Mouse (Mus musculus): ENCODE data around the gene Pin1. TPM values are rescaled to one million over a fixed set of nuclear protein-coding genes. Genes with fewer than 3 reads are reported as not detected.

Gene Pin1
- polyA plus RNA-seq, 1 experiment from 2014 or later: 50.8 TPM

DNA sequence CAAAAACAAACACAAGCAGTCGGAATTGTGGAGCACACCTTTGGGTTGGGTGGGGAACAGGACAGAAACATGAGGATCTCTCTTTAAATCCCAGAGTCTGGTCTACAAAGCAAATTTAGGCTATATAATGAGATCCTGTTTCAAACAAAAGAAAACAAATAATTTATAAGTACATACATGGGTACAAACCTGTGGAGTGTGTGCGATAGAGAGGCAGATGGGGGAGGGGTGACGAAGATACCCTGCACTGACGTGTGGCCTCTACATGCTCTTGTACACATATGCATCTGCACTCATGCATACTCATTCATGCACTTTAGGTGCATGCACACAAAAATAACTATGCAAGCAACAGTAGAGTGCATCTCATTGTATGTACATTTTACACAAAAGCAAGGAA lies 12.4 kb upstream of the Pin1 start:
- Histone ChIP-seq H3K27me3 (no peaks in the 10 kb centered on the region), H3K9ac (no peak overlapping the region), H3K4me3 (no peak overlapping the region), H3K36me3 (peaks cover 14% of the 10 kb centered on the region), H3K9me3 (no peaks in the 10 kb centered on the region), H3K4me2 (replicated peaks) (no peak overlapping the region), H3K27ac (no peak overlapping the region), H3K4me1 (peaks cover 14% of the 10 kb centered on the region)
- ATAC-seq (ENCODE audit: insufficient number of reproducible peaks, insufficient read depth, low FRiP score, low TSS enrichment): no peak
- 90% methylated on average over 4 of the region's 4 CpGs for WGBS

- peak overlapping the region; percentile 58 for H3K9ac ChIP-seq
- H3K4me1 ChIP-seq: peaks cover 14% of the 10 kb centered on the region
- no peaks in the 10 kb centered on the region for H3K9me3 ChIP-seq
- peaks cover 20% of the 10 kb centered on the region for H3K36me3 ChIP-seq
- no peak for ATAC-seq (ENCODE audit: insufficient number of reproducible peaks, insufficient read depth, low FRiP score, low TSS enrichment)
- no peaks in the 10 kb centered on the region for H3K27me3 ChIP-seq
- no peak overlapping the region for H3K27ac ChIP-seq
- WGBS: 26% methylated on average over 6 of the region's 6 CpGs
- peak overlapping the region; percentile 97 for H3K4me2 ChIP-seq (replicated peaks)
- H3K4me3 ChIP-seq: peak overlapping the region; percentile 95
Observed at GRCm38 (mm10) chr9:20641501-20641900, 10.4 kb upstream of the Pin1 start.

DNA sequence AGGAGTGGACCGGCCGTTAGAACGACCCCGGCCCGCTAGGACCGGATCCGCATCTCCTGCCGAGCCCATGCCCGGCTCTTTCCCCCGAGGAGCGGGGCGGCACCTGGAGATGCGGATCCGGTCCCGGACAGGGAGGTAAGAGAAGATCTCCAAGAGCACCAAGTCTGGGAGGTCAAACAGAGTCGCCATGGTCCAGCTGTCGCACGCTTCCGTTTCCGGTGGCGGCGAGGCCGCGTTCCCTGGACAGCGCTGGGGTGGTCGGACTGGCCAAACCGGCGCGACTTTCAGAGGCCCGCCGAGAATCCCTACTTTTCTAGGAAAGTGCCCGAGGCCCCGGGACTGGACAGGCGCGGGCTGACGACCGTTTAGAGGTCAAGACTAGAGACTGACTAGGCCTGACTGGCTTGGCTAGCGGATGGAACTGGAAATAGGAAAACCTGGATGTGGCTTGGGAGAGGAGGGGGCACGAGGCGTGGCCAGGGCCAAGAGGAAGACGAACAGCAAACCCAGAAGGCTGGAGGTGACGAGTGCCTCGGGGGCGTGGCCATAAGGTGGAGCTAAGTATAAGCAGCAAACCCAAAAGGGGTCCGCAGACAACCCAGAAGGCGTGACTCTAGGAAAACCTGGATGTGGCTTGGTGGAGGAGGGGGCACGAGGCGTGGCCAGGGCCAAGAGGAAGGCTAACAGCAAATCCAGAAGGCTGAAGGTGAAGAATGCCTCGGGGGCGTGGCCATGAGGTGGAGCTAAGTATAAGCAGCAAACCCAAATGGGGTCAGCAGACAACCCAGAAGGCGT lies 9.6 kb upstream of the Pin1 start, which contains the start of gene Ubl5:
TSS of gene Ubl5 (plus strand) at position 778 of the 795 bp plus-strand sequence.
- Histone ChIP-seq H3K27ac (peak within 1 kb of the TSS; percentile 92), H3K4me2 (replicated peaks) (peak within 1 kb of the TSS; percentile 97), H3K9me3 (no peaks in the 10 kb centered on the region), H3K4me1 (peaks cover 14% of the 10 kb centered on the region), H3K27me3 (no peaks in the 10 kb centered on the region), H3K9ac (peak within 1 kb of the TSS; percentile 58), H3K4me3 (peak within 1 kb of the TSS; percentile 95), H3K36me3 (peaks cover 28% of the 10 kb centered on the region)
- ATAC-seq (ENCODE audit: insufficient number of reproducible peaks, insufficient read depth, low FRiP score, low TSS enrichment): peak; percentile 89
- WGBS: under 1% methylated on average over 51 of the region's 51 CpGs

- H3K4me2 ChIP-seq (replicated peaks): peak overlapping the region; percentile 97
- ATAC-seq (ENCODE audit: insufficient number of reproducible peaks, insufficient read depth, low FRiP score, low TSS enrichment): peak; percentile 81
- H3K27ac ChIP-seq: peak overlapping the region; percentile 92
- H3K36me3 ChIP-seq: peaks cover 28% of the 10 kb centered on the region
- H3K4me1 ChIP-seq: peaks cover 14% of the 10 kb centered on the region
- H3K27me3 ChIP-seq: no peaks in the 10 kb centered on the region
- WGBS: under 1% methylated on average over 30 of the region's 30 CpGs
- peak overlapping the region; percentile 95 for H3K4me3 ChIP-seq
- H3K9ac ChIP-seq: peak overlapping the region; percentile 58
- no peaks in the 10 kb centered on the region for H3K9me3 ChIP-seq
Observed at GRCm38 (mm10) chr9:20642896-20643466, 8.9 kb upstream of the Pin1 start.

GRCm38 (mm10) chr9:20643781-20644180 lies 8.1 kb upstream of the Pin1 start:
- Histone ChIP-seq H3K36me3 (peaks cover 22% of the 10 kb centered on the region), H3K4me2 (replicated peaks) (peak overlapping the region; percentile 97), H3K9me3 (no peaks in the 10 kb centered on the region), H3K4me1 (peaks cover 14% of the 10 kb centered on the region), H3K27me3 (no peaks in the 10 kb centered on the region), H3K9ac (peak overlapping the region; percentile 58), H3K27ac (no peak overlapping the region; the same call in 1 of the 2 replicates), H3K4me3 (peak overlapping the region; percentile 95)
- no peak for ATAC-seq (ENCODE audit: insufficient number of reproducible peaks, insufficient read depth, low FRiP score, low TSS enrichment)
- WGBS: 9% methylated on average over 13 of the region's 13 CpGs

DNA sequence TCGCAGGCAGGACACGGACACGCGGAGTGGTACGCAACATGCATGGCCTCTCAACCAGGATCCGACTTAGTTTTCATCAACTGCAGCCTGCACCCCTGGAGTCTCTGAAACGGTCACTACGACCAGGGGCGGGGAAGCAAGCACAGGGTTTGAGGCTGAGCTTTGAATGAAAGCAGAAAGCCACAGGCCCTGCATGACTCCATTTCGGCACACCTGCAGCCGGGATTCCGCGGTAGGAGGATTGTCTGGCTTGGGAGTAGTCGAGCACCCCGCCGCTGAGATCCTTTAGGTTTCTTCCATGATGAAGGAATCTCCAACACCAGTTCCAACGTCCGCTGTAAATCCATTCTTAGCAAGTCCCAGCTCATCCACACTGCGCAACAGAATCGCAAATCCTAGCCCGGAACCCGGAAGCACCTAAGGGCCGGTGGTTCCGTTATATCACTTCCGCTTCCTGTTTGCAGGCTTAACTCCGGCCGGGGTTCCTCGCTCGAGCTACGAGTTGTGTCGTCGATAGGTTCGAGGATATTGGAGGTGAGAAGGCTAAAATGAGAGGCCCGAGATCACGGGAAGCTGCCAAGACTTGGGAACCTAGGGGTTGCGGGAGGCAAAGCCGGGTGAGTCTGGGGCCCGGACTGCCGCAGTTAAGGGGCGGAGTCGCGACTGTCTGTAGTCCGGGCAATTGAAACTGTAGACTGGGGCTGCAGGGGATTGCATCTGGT lies 7.4 kb upstream of the Pin1 start, which contains the start of gene Fbxl12:
TSS of gene Fbxl12 (minus strand) at position 408 of the 722 bp plus-strand sequence.
- Histone ChIP-seq H3K27me3 (no peaks in the 10 kb centered on the region), H3K4me1 (peaks cover 14% of the 10 kb centered on the region), H3K9me3 (no peaks in the 10 kb centered on the region), H3K9ac (peak within 1 kb of the TSS; percentile 58), H3K36me3 (peaks cover 18% of the 10 kb centered on the region), H3K27ac (peak within 1 kb of the TSS; percentile 77), H3K4me3 (peak within 1 kb of the TSS; percentile 95), H3K4me2 (replicated peaks) (peak within 1 kb of the TSS; percentile 97)
- WGBS: under 1% methylated on average over 43 of the region's 43 CpGs
- ATAC-seq (ENCODE audit: insufficient number of reproducible peaks, insufficient read depth, low FRiP score, low TSS enrichment): no peak

GRCm38 (mm10) chr9:20645121-20645520 lies 6.8 kb upstream of the Pin1 start:
- 3% methylated on average over 17 of the region's 17 CpGs for WGBS
- Histone ChIP-seq H3K4me3 (peak overlapping the region; percentile 95), H3K9me3 (no peaks in the 10 kb centered on the region), H3K27me3 (no peaks in the 10 kb centered on the region), H3K9ac (peak overlapping the region; percentile 58), H3K4me1 (peaks cover 14% of the 10 kb centered on the region), H3K36me3 (peaks cover 18% of the 10 kb centered on the region), H3K4me2 (replicated peaks) (peak overlapping the region; percentile 97), H3K27ac (peak overlapping the region; percentile 77)
- ATAC-seq (ENCODE audit: insufficient number of reproducible peaks, insufficient read depth, low FRiP score, low TSS enrichment): no peak

DNA sequence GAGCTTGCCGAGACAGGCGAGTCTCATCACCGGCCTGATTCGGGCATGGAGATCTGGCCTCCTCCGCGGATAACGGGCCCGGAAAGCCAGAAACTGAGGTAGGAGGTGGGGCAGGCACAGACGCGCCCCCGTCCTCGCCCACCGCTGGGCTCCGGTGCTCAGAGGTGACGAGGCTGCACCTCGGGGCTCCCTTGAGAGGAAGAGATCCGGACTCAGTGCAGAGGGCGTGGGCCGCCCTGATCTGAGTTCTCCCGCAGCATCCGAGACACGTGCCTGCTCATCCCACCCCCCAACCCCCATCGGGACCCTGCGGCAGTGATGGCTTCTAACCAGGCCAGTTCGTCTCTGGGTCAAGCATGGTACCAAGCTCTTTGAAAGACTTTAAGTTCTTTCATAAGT lies 364 bp downstream of the Pin1 start:
- Histone ChIP-seq H3K36me3 (peaks cover 41% of the 10 kb centered on the region), H3K4me2 (replicated peaks) (peak overlapping the region; percentile 74), H3K27me3 (no peaks in the 10 kb centered on the region), H3K4me3 (peak overlapping the region; percentile 94), H3K9ac (peak overlapping the region; percentile 89), H3K9me3 (no peaks in the 10 kb centered on the region), H3K27ac (0 out of 2 replicates have a peak overlapping the region, but pooled peaks have one; percentile 17), H3K4me1 (peaks cover 14% of the 10 kb centered on the region)
- ATAC-seq (ENCODE audit: insufficient number of reproducible peaks, insufficient read depth, low FRiP score, low TSS enrichment): peak; percentile 26
- WGBS: under 1% methylated on average over 25 of the region's 25 CpGs

GRCm38 (mm10) chr9:20653859-20654258 lies 2.0 kb downstream of the Pin1 start:
- Histone ChIP-seq H3K36me3 (peaks cover 51% of the 10 kb centered on the region), H3K9ac (no peak overlapping the region), H3K27ac (no peak overlapping the region), H3K4me3 (no peak overlapping the region), H3K4me1 (peaks cover 14% of the 10 kb centered on the region), H3K4me2 (replicated peaks) (no peak overlapping the region), H3K27me3 (no peaks in the 10 kb centered on the region), H3K9me3 (no peaks in the 10 kb centered on the region)
- 92% methylated on average over 3 of the region's 3 CpGs for WGBS
- no peak for ATAC-seq (ENCODE audit: insufficient number of reproducible peaks, insufficient read depth, low FRiP score, low TSS enrichment)

- no peaks in the 10 kb centered on the region for H3K9me3 ChIP-seq
Observed at GRCm38 (mm10) chr9:20657546-20657945, 5.7 kb downstream of the Pin1 start.

DNA sequence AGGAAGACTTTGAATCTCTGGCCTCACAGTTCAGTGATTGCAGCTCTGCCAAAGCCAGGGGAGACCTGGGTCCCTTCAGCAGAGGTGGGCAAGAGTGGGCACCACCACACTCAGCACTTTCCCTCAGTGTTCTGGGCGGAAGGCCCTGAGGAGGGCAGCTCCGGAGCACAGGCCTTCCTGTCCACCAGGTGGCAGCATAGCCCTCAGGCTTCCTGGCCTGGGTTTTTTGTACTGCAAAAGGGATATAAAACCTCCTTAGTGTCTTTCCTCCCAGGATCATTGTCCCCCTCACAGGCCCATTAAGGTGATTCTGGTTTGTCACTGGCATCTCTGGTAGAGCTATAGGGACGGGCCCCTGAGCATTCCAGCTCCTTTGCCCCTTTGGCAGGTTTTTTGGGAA lies 10.4 kb downstream of the Pin1 start:
- ATAC-seq (ENCODE audit: insufficient number of reproducible peaks, insufficient read depth, low FRiP score, low TSS enrichment): no peak
- H3K27me3 ChIP-seq: no peaks in the 10 kb centered on the region
- H3K4me1 ChIP-seq: no peaks in the 10 kb centered on the region
- H3K4me2 ChIP-seq (replicated peaks): no peak overlapping the region
- peaks cover 76% of the 10 kb centered on the region for H3K36me3 ChIP-seq
- H3K9ac ChIP-seq: no peak overlapping the region
- H3K27ac ChIP-seq: no peak overlapping the region
- H3K9me3 ChIP-seq: no peaks in the 10 kb centered on the region
- no peak overlapping the region for H3K4me3 ChIP-seq
- WGBS: 56% methylated on average over 3 of the region's 3 CpGs

More at GRCm38 (mm10) chr9:20657546-20657945, 5.7 kb downstream of the Pin1 start:
- Histone ChIP-seq H3K27me3 (no peaks in the 10 kb centered on the region), H3K4me2 (replicated peaks) (no peak overlapping the region), H3K4me1 (peaks cover 10% of the 10 kb centered on the region), H3K36me3 (peaks cover 87% of the 10 kb centered on the region), H3K4me3 (no peak overlapping the region), H3K9ac (no peak overlapping the region), H3K27ac (no peak overlapping the region)
- 87% methylated on average over 3 of the region's 3 CpGs for WGBS
- ATAC-seq (ENCODE audit: insufficient number of reproducible peaks, insufficient read depth, low FRiP score, low TSS enrichment): no peak

Measured in embryonic facial prominence, embryonic 12.5 days (tissue).